Comparison of ENCODE assay signal across 25 mouse cellular contexts in the genomic region with DNA sequence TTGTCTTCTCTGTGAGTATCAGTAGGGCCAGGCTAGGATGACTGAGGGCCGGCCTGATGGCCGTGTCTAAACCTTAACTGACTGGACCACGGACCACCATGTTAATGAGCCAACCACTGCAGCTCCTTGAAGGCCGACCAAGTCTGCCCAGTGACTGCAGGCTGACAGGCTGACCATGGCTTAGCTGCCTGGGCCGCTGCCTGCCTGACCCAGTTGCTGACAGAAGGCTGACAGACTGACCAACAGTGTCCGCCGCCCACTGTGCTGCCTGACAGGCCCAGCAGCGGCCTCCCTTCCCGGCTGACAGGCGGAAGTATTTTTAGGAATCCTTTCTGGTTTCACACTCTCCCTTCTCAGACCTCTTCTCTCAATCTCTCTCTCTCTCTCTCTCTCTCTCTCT.
DNase-seq lines count a peak whose midpoint lies in the region; ATAC-seq lines count a peak whose summit lies in the region.
"Had no signal": no experiment of that assay in that cellular context is flagged by ENCODE, and none has a peak within 500 bp of the region (broad histone marks: within the 10 kb centered on the region; RNA-seq: fewer than 3 reads in every experiment).

No protein-coding gene starts in this region.

- no peak for DNase-seq in heart, adult 18-20 months
- peak; percentile 48 for DNase-seq in brain, adult 2 months (ENCODE audit: low read depth, low spot score)
- DNase-seq in cerebellum, adult 18-20 months, result peak; percentile 36 to 51
- DNase-seq in cerebellum, postnatal 14 days, result peak; percentile 57 to 59
- DNase-seq in right cerebral cortex, postnatal 36 days (ENCODE audit: low spot score in 2 of 2), result no peak
- DNase-seq: adrenal gland, adult 2 months; B cell, adult 2 months; embryo, embryonic 11 days; gastrocnemius, postnatal 10 days; heart, postnatal 10 days; layer of hippocampus, adult 9-11 months; liver, embryonic 13.5 days; lung, adult 2 months; midbrain, embryonic 14.5 days; right cerebral cortex, postnatal 4 days; thymus, postnatal 14 days had no signal

- H3K4me3 ChIP-seq in heart, embryonic 11.5 days (ENCODE audit: low read depth, low read length), result no peak overlapping the region
- H3K4me3 ChIP-seq: embryonic facial prominence, embryonic 13.5 days; erythroblast, embryonic 14.5 days; forebrain, embryonic 15.5 days; hindbrain, embryonic 12.5 days; liver, embryonic 13.5 days had no signal

- no peak overlapping the region for H3K4me2 ChIP-seq in heart, embryonic 11.5 days
- H3K4me2 ChIP-seq: embryonic facial prominence, embryonic 13.5 days; forebrain, embryonic 15.5 days; hindbrain, embryonic 12.5 days; liver, embryonic 13.5 days had no signal

- no peak overlapping the region for H3K9ac ChIP-seq in heart, embryonic 11.5 days (ENCODE audit: low read depth, low read length)
- H3K9ac ChIP-seq: embryonic facial prominence, embryonic 13.5 days; forebrain, embryonic 15.5 days; hindbrain, embryonic 12.5 days; liver, embryonic 13.5 days had no signal

- no peaks in the 10 kb centered on the region for H3K9me3 ChIP-seq in heart, embryonic 11.5 days (replicated peaks; ENCODE audit: control insufficient read depth, low read length)
- H3K9me3 ChIP-seq: embryonic facial prominence, embryonic 13.5 days; forebrain, embryonic 15.5 days; hindbrain, embryonic 12.5 days; liver, embryonic 13.5 days had no signal

- H3K36me3 ChIP-seq in heart, embryonic 11.5 days (ENCODE audit: control insufficient read depth, insufficient read depth, low read length), result no peaks in the 10 kb centered on the region
- H3K36me3 ChIP-seq: embryonic facial prominence, embryonic 13.5 days; forebrain, embryonic 15.5 days; G1E; hindbrain, embryonic 12.5 days; liver, embryonic 13.5 days had no signal

- 39% methylated on average over 10 of the region's 10 CpGs for WGBS in heart, embryonic 11.5 days (ENCODE audit: insufficient replicate concordance)

- peaks cover 5% of the 10 kb centered on the region for H3K4me1 ChIP-seq in heart, embryonic 11.5 days (ENCODE audit: control insufficient read depth, insufficient read depth, low read length)
- H3K4me1 ChIP-seq: embryonic facial prominence, embryonic 13.5 days; liver, embryonic 13.5 days had no signal

- no peaks in the 10 kb centered on the region for H3K27me3 ChIP-seq in heart, embryonic 11.5 days (ENCODE audit: control insufficient read depth, insufficient read depth, low read length)
- H3K27me3 ChIP-seq: embryonic facial prominence, embryonic 13.5 days; forebrain, embryonic 15.5 days; liver, embryonic 13.5 days had no signal

- ATAC-seq in heart, embryonic 11.5 days (replicated peaks; ENCODE audit: insufficient number of reproducible peaks, low FRiP score, low TSS enrichment), result no peak
- ATAC-seq in erythroid progenitor cell, adult 5-6 weeks (replicated peaks; ENCODE audit: low FRiP score, poor library complexity, severe bottlenecking), result no peak
- ATAC-seq: forebrain, embryonic 15.5 days; intestine, postnatal 0 days; Patski had no signal

- peak overlapping the region; percentile 47; the same call in 1 of the 2 replicates for H3K27ac ChIP-seq in heart, embryonic 11.5 days (ENCODE audit: low read depth, low read length)
- H3K27ac ChIP-seq: embryonic facial prominence, embryonic 13.5 days; forebrain, embryonic 15.5 days; hindbrain, embryonic 12.5 days; liver, embryonic 13.5 days had no signal

Comparison
In these comparisons a context has a peak if more than half of its experiments do, and no peak if none do; other contexts are left out.
1. DNase-seq: peak in brain, adult 2 months (single experiment), cerebellum, adult 18-20 months (2 of 2) and cerebellum, postnatal 14 days (2 of 2); none in heart, adult 18-20 months (0 of 2) and right cerebral cortex, postnatal 36 days (0 of 2).